Mouse (Mus musculus): ENCODE measurements at regions not wholly inside any gene's neighbourhood (a gene's known extent, or its start where the extent isn't known, plus 50 kb on each side); places are given as distances from the start of the nearest gene placed in this dataset.

DNA sequence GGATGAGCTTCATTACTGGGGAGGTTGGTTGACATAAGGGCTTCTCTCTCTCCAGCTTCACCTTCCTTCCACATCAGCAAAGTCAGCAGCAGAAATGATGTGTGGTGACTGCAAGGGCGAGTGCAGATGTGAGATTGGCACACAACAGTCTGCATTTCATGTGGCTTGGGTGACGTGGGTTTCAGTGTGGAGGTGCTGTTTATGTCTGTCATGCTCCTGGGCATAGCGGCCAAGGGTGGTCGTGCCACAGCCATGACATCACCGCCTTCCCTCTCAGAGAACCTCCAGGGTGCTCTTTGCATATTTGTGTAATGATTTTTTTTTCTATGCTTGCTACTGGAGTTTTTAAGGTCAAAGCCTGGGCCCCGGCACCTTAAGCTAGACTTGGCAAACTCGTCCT lies 64.0 kb downstream of the Pthlh start:
- Histone ChIP-seq H3K27ac (replicated peaks; ENCODE audit: low read depth, low read length) (no peak overlapping the region), H3K4me1 (ENCODE audit: control insufficient read depth, insufficient read depth, low read length) (no peaks in the 10 kb centered on the region), H3K4me2 (ENCODE audit: low read length) (no peak overlapping the region), H3K4me3 (replicated peaks; ENCODE audit: low read depth, low read length) (no peak overlapping the region), H3K36me3 (ENCODE audit: control insufficient read depth, insufficient read depth, low read length) (no peaks in the 10 kb centered on the region), H3K27me3 (ENCODE audit: control insufficient read depth, insufficient read depth, low read length) (no peaks in the 10 kb centered on the region), H3K9me3 (ENCODE audit: control insufficient read depth, low read length) (no peaks in the 10 kb centered on the region), H3K9ac (replicated peaks; ENCODE audit: low read length) (no peak overlapping the region)
- 77% methylated on average over 7 of the region's 7 CpGs for WGBS
- ATAC-seq (ENCODE audit: low FRiP score, low TSS enrichment), result no peak
- no peak for DNase-seq

DNA sequence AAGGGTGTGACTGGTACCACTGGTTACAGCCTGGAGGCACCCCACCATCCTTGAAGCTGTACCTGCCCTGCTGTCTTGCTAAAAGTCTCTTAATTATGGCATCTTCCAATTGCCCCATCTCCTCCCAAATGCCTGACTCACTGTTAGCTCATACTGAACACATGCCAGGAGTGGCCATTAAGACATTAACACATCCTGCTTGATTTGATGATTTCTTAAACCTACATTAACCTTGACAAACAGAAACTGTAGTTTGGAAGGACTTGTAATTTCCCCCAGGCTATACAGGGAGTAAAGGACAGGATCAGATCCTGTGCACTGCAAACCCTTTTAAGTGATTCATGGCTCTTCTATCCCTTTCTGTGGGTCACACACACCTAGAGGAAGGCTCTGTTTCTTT lies 64.6 kb downstream of the Pthlh start:
- H3K27me3 ChIP-seq (ENCODE audit: control insufficient read depth, insufficient read depth, low read length), result no peaks in the 10 kb centered on the region
- H3K9me3 ChIP-seq (ENCODE audit: control insufficient read depth, low read length), result no peaks in the 10 kb centered on the region
- no peaks in the 10 kb centered on the region for H3K4me1 ChIP-seq (ENCODE audit: control insufficient read depth, insufficient read depth, low read length)
- no peak overlapping the region for H3K9ac ChIP-seq (replicated peaks; ENCODE audit: low read length)
- ATAC-seq (ENCODE audit: low FRiP score, low TSS enrichment), result no peak
- no peak overlapping the region for H3K4me2 ChIP-seq (ENCODE audit: low read length)
- H3K36me3 ChIP-seq (ENCODE audit: control insufficient read depth, insufficient read depth, low read length), result no peaks in the 10 kb centered on the region
- no peak overlapping the region for H3K4me3 ChIP-seq (replicated peaks; ENCODE audit: low read depth, low read length)
- no peak for DNase-seq
- no peak overlapping the region for H3K27ac ChIP-seq (replicated peaks; ENCODE audit: low read depth, low read length)

DNA sequence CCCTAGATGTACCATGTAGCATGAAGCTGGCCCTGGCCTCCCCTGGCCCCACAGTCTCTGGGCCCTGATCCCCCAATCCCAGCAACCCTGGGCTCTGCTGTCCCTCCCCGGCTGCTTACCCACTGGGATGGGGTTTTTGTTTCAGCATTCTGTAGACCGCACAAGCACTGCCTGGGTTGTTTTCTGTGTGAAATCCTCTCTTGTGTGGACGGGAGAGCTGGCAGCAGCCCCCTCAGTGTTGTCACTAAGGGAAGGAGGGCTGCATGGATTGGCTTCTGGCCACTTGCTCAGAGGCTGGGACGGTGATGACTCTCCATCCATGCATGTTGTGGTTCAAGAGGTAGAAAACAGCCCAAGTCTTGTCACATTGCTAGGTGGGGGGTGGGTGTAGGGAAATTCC lies 67.6 kb downstream of the Pthlh start:
- Histone ChIP-seq H3K9me3 (ENCODE audit: control insufficient read depth, low read length) (no peaks in the 10 kb centered on the region), H3K27me3 (ENCODE audit: control insufficient read depth, insufficient read depth, low read length) (no peaks in the 10 kb centered on the region), H3K27ac (replicated peaks; ENCODE audit: low read depth, low read length) (no peak overlapping the region), H3K9ac (replicated peaks; ENCODE audit: low read length) (no peak overlapping the region), H3K36me3 (ENCODE audit: control insufficient read depth, insufficient read depth, low read length) (no peaks in the 10 kb centered on the region), H3K4me2 (ENCODE audit: low read length) (no peak overlapping the region), H3K4me3 (replicated peaks; ENCODE audit: low read depth, low read length) (no peak overlapping the region), H3K4me1 (ENCODE audit: control insufficient read depth, insufficient read depth, low read length) (no peaks in the 10 kb centered on the region)
- WGBS, result 52% methylated on average over 4 of the region's 4 CpGs
- ATAC-seq (ENCODE audit: low FRiP score, low TSS enrichment) (no peak), DNase-seq (peak; percentile 6)

DNA sequence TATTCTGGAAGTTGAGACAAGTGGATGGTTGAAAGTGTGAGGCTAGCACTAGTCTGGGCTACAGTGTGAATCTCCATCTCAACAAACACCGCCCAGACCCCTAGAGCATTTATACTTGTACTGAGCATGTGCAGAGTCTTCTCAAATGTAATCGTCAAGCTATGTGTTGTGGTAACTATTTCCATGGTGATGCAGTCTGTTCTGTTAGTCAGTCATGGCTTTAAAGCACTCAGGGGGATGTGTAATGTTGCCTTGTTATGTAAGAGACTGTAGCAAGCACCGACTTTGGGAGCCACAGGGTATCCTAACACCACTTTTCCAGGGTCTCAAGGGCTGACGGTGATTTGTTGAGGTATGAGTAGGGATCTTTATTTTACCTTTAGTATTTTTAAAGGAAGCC lies 68.7 kb downstream of the Pthlh start:
- no peaks in the 10 kb centered on the region for H3K9me3 ChIP-seq (ENCODE audit: control insufficient read depth, low read length)
- no peak overlapping the region for H3K27ac ChIP-seq (replicated peaks; ENCODE audit: low read depth, low read length)
- H3K4me3 ChIP-seq (replicated peaks; ENCODE audit: low read depth, low read length), result no peak overlapping the region
- H3K36me3 ChIP-seq (ENCODE audit: control insufficient read depth, insufficient read depth, low read length), result no peaks in the 10 kb centered on the region
- ATAC-seq (ENCODE audit: low FRiP score, low TSS enrichment), result no peak
- no peak overlapping the region for H3K4me2 ChIP-seq (ENCODE audit: low read length)
- H3K27me3 ChIP-seq (ENCODE audit: control insufficient read depth, insufficient read depth, low read length), result no peaks in the 10 kb centered on the region
- H3K4me1 ChIP-seq (ENCODE audit: control insufficient read depth, insufficient read depth, low read length), result no peaks in the 10 kb centered on the region
- WGBS, result 87% methylated on average over 4 of the region's 4 CpGs
- DNase-seq, result no peak
- H3K9ac ChIP-seq (replicated peaks; ENCODE audit: low read length), result no peak overlapping the region

DNA sequence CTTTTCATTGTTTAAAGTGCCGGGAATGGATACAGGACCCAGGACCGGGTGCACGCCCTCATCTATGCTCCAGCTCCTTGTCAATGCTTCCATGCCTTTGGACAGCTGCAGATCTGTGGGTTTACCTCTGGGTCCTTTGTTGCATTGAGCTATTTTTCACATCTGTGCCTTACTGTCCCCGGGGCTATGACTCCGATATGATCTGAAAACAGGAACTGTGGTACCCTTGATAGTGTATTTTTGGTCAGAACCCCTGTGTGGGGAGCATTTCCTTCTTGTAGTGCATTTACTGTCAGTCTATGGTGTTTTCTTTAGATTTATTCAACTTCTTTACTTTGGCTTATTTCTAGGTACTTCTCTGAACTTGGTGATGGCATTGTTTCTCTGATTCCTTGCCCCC lies 76.3 kb downstream of the Pthlh start:
- DNase-seq (no peak), ATAC-seq (ENCODE audit: low FRiP score, low TSS enrichment) (no peak)
- no peaks in the 10 kb centered on the region for H3K9me3 ChIP-seq (ENCODE audit: control insufficient read depth, low read length)
- H3K27ac ChIP-seq (replicated peaks; ENCODE audit: low read depth, low read length), result no peak overlapping the region
- H3K4me3 ChIP-seq (replicated peaks; ENCODE audit: low read depth, low read length), result no peak overlapping the region
- no peaks in the 10 kb centered on the region for H3K27me3 ChIP-seq (ENCODE audit: control insufficient read depth, insufficient read depth, low read length)
- H3K36me3 ChIP-seq (ENCODE audit: control insufficient read depth, insufficient read depth, low read length), result no peaks in the 10 kb centered on the region
- no peak overlapping the region for H3K4me2 ChIP-seq (ENCODE audit: low read length)
- H3K9ac ChIP-seq (replicated peaks; ENCODE audit: low read length), result no peak overlapping the region
- no peaks in the 10 kb centered on the region for H3K4me1 ChIP-seq (ENCODE audit: control insufficient read depth, insufficient read depth, low read length)
- WGBS, result 69% methylated on average over 5 of the region's 5 CpGs

DNA sequence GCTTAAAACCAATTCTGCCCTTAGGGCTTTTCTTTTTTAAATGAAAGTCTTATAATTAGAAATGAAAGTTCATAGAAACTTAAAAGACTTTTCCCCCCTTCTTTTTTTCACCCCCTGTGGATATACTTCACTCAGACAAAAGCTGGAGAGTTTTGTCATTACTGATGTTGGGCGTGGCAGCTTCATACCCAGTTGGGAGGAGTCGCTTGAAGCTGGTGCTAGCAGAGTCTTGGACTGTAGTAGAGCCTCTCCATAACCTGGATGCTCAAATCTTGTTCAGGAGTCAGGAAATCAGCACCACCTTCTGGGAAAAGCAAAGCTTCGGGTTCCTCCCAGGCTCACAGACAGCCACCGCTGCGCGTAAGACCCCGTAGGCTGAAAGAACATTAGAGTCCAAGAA lies 85.7 kb downstream of the Pthlh start:
- H3K27ac ChIP-seq (replicated peaks; ENCODE audit: low read depth, low read length), result no peak overlapping the region
- DNase-seq, result no peak
- ATAC-seq (ENCODE audit: low FRiP score, low TSS enrichment), result no peak
- WGBS, result 83% methylated on average over 7 of the region's 7 CpGs
- no peak overlapping the region for H3K9ac ChIP-seq (replicated peaks; ENCODE audit: low read length)
- H3K27me3 ChIP-seq (ENCODE audit: control insufficient read depth, insufficient read depth, low read length), result no peaks in the 10 kb centered on the region
- H3K4me3 ChIP-seq (replicated peaks; ENCODE audit: low read depth, low read length), result no peak overlapping the region
- no peaks in the 10 kb centered on the region for H3K4me1 ChIP-seq (ENCODE audit: control insufficient read depth, insufficient read depth, low read length)
- no peak overlapping the region for H3K4me2 ChIP-seq (ENCODE audit: low read length)
- no peaks in the 10 kb centered on the region for H3K9me3 ChIP-seq (ENCODE audit: control insufficient read depth, low read length)
- no peaks in the 10 kb centered on the region for H3K36me3 ChIP-seq (ENCODE audit: control insufficient read depth, insufficient read depth, low read length)

DNA sequence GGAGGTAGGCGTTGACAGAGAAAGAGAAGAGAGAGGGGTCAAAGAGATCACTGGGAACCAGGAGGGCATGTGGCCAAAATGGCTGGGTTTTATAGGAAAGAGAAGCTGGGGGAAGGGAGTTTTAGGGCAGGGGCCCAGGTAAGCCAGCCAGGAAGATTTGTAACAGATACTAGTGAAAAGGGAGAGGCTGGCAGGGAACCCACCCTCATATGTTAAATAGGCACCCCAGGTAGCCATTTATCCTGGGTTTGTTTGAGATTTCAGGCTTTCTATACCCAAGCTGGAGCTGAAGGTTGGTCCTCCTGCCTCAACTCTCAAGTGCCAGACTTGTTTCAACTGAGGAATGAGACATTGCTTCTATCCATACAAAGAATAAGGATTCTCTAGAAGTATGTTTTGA lies 85.0 kb downstream of the Klhl42 start:
- no peak overlapping the region for H3K4me3 ChIP-seq (replicated peaks; ENCODE audit: low read depth, low read length)
- H3K9ac ChIP-seq (replicated peaks; ENCODE audit: low read length), result no peak overlapping the region
- H3K4me2 ChIP-seq (ENCODE audit: low read length), result no peak overlapping the region
- 86% methylated on average over 1 of the region's 1 CpGs for WGBS
- H3K27me3 ChIP-seq (ENCODE audit: control insufficient read depth, insufficient read depth, low read length), result no peaks in the 10 kb centered on the region
- H3K9me3 ChIP-seq (ENCODE audit: control insufficient read depth, low read length), result no peaks in the 10 kb centered on the region
- no peak for ATAC-seq (ENCODE audit: low FRiP score, low TSS enrichment)
- H3K36me3 ChIP-seq (ENCODE audit: control insufficient read depth, insufficient read depth, low read length), result no peaks in the 10 kb centered on the region
- H3K4me1 ChIP-seq (ENCODE audit: control insufficient read depth, insufficient read depth, low read length), result no peaks in the 10 kb centered on the region
- DNase-seq, result no peak
- no peak overlapping the region for H3K27ac ChIP-seq (replicated peaks; ENCODE audit: low read depth, low read length)
